8 mouse cellular contexts compared by ENCODE assay signal in genomic region chr12:112671891-112672290, GRCm38 (mm10). TPM values are rescaled to one million over a fixed set of nuclear protein-coding genes. Genes with fewer than 3 reads are reported as not detected.
DNase-seq lines count a peak whose midpoint lies in the region; ATAC-seq and TF ChIP-seq lines count a peak whose summit lies in the region.

No protein-coding gene starts in this region.

- WGBS in forebrain, postnatal 0 days, result 79% methylated on average over 7 of the region's 7 CpGs
- WGBS in midbrain, embryonic 10.5 days, result 84% methylated on average over 7 of the region's 7 CpGs

- intact Hi-C loops in left cerebral cortex, postnatal 14 days (cut with DNase I), result no loop called here

- H3K4me3 ChIP-seq in E14TG2a.4 (replicated peaks; ENCODE audit: low read length), result peak overlapping the region; percentile 37; the same call in 1 of the 2 replicates
- no peak overlapping the region for H3K4me3 ChIP-seq in forebrain, postnatal 0 days (ENCODE audit: low read depth, low read length)
- H3K4me3 ChIP-seq in midbrain, embryonic 10.5 days, result peak overlapping the region; percentile 99

- 0 out of 2 replicates have a peak overlapping the region, but pooled peaks have one; percentile 96 for H3K9ac ChIP-seq in forebrain, postnatal 0 days

- TF ChIP-seq CTCF in E14TG2a.4 (conservative IDR thresholded peaks at IDR 0.05; ENCODE audit: low read length), result peak; percentile 48
- TF ChIP-seq CTCF in forebrain, postnatal 0 days (IDR thresholded peaks at IDR 0.05; ENCODE audit: low read depth), result peak; percentile 38

- 0 out of 2 replicates have a peak, but pooled peaks cover 4% of the 10 kb centered on the region for H3K9me3 ChIP-seq in E14TG2a.4 (ENCODE audit: low read length)
- no peaks in the 10 kb centered on the region for H3K9me3 ChIP-seq in forebrain, postnatal 0 days (ENCODE audit: low read length)
- no peaks in the 10 kb centered on the region for H3K9me3 ChIP-seq in midbrain, embryonic 10.5 days (replicated peaks)

- no peak overlapping the region for H3K27ac ChIP-seq in forebrain, postnatal 0 days (ENCODE audit: low read depth, low read length)
- peak overlapping the region; percentile 99 for H3K27ac ChIP-seq in midbrain, embryonic 10.5 days (replicated peaks)

- peaks cover 42% of the 10 kb centered on the region for H3K36me3 ChIP-seq in E14TG2a.4 (ENCODE audit: insufficient read depth, low read length)
- peaks cover 34% of the 10 kb centered on the region for H3K36me3 ChIP-seq in forebrain, postnatal 0 days (ENCODE audit: insufficient read depth)
- H3K36me3 ChIP-seq in midbrain, embryonic 10.5 days, result peaks cover 55% of the 10 kb centered on the region

- peaks cover 53% of the 10 kb centered on the region for H3K4me1 ChIP-seq in E14TG2a.4 (replicated peaks; ENCODE audit: low read depth, low read length)
- peaks cover 24% of the 10 kb centered on the region for H3K4me1 ChIP-seq in forebrain, postnatal 0 days (ENCODE audit: insufficient read depth)
- H3K4me1 ChIP-seq in midbrain, embryonic 10.5 days, result peaks cover 81% of the 10 kb centered on the region

- peak overlapping the region; percentile 88; the same call in 1 of the 2 replicates for H3K4me2 ChIP-seq in forebrain, postnatal 0 days (ENCODE audit: low read depth)

- peaks cover 23% of the 10 kb centered on the region for H3K27me3 ChIP-seq in E14TG2a.4 (ENCODE audit: insufficient read depth, low read length)
- H3K27me3 ChIP-seq in forebrain, postnatal 0 days (ENCODE audit: insufficient read depth, low read length), result no peaks in the 10 kb centered on the region
- H3K27me3 ChIP-seq in midbrain, embryonic 10.5 days (ENCODE audit: low read depth, poor library complexity, severe bottlenecking), result peaks cover 10% of the 10 kb centered on the region

- no peak for ATAC-seq in forebrain, postnatal 0 days

- peak; percentile 35 for DNase-seq in embryo, embryonic 10 days (ENCODE audit: low spot score)
- DNase-seq in embryo, embryonic 9.5 days (ENCODE audit: extremely low spot score), result no peak
- DNase-seq in forebrain, postnatal 0 days, result no peak
- DNase-seq in midbrain, embryonic 10.5 days (ENCODE audit: low spot score), result peak; percentile 34
- no peak for DNase-seq in gastrocnemius, postnatal 10 days
- DNase-seq in urinary bladder, adult 18-20 months (ENCODE audit: low spot score in 2 of 2), result no peak
- DNase-seq in left cerebral cortex, postnatal 14 days (ENCODE audit: low spot score in 2 of 2), result no peak

RNA-seq across cellular contexts. Expression of gene Akt1, which starts 2.8 kb away (rescaled TPM):
- total RNA-seq in forebrain, postnatal 0 days (2014; rRNA removed), result 213 and 215 TPM in 2 replicates
- polyA plus RNA-seq in forebrain, postnatal 0 days (2015; fragmentation: Nextera tagmentation; extraction: Ambion mirVana), result 117 TPM in 2 replicates
- 44.5 and 46.2 TPM in 2 replicates for polyA plus RNA-seq in midbrain, embryonic 10.5 days (2016; fragmentation: Nextera tagmentation; extraction: Ambion mirVana)
- 100 to 1,000 TPM; 133 to 142 TPM for total RNA-seq in gastrocnemius, postnatal 10 days (2021)
- total RNA-seq in left cerebral cortex, postnatal 14 days (2021), result 100 to 1,000 TPM; 137 to 144 TPM

RNA-seq across cellular contexts. Expression of gene Zbtb42, which starts 6.7 kb away (rescaled TPM):
- total RNA-seq in forebrain, postnatal 0 days (2014; rRNA removed), result 1.0 and 3.5 TPM in 2 replicates
- polyA plus RNA-seq in forebrain, postnatal 0 days (2015; fragmentation: Nextera tagmentation; extraction: Ambion mirVana), result 0.77 and 1.2 TPM in 2 replicates
- polyA plus RNA-seq in midbrain, embryonic 10.5 days (2016; fragmentation: Nextera tagmentation; extraction: Ambion mirVana), result 8.2 and 9.2 TPM in 2 replicates
- total RNA-seq in gastrocnemius, postnatal 10 days (2021), result 1 to 10 TPM; 1.8 to 2.1 TPM
- total RNA-seq in left cerebral cortex, postnatal 14 days (2021), result under 1 TPM; 0.25 to 0.68 TPM

RNA-seq across cellular contexts. Expression of gene Siva1, which starts 27.4 kb away (rescaled TPM):
- total RNA-seq in forebrain, postnatal 0 days (2014; rRNA removed), result 28.0 and 31.4 TPM in 2 replicates
- polyA plus RNA-seq in forebrain, postnatal 0 days (2015; fragmentation: Nextera tagmentation; extraction: Ambion mirVana), result 50.5 and 61.5 TPM in 2 replicates
- 306 and 361 TPM in 2 replicates for polyA plus RNA-seq in midbrain, embryonic 10.5 days (2016; fragmentation: Nextera tagmentation; extraction: Ambion mirVana)
- total RNA-seq in gastrocnemius, postnatal 10 days (2021), result 10 to 100 TPM; 27.2 to 28.1 TPM
- 10 to 100 TPM; 14.5 to 16.8 TPM for total RNA-seq in left cerebral cortex, postnatal 14 days (2021)

RNA-seq across cellular contexts. Expression of gene Cep170b, which starts 48.4 kb away (rescaled TPM):
- total RNA-seq in forebrain, postnatal 0 days (2014; rRNA removed), result 67.0 and 86.7 TPM in 2 replicates
- 22.4 and 31.6 TPM in 2 replicates for polyA plus RNA-seq in forebrain, postnatal 0 days (2015; fragmentation: Nextera tagmentation; extraction: Ambion mirVana)
- polyA plus RNA-seq in midbrain, embryonic 10.5 days (2016; fragmentation: Nextera tagmentation; extraction: Ambion mirVana), result 3.3 and 4.3 TPM in 2 replicates
- 10 to 100 TPM; 11.2 to 12.6 TPM for total RNA-seq in gastrocnemius, postnatal 10 days (2021)
- 100 to 1,000 TPM; 223 to 225 TPM for total RNA-seq in left cerebral cortex, postnatal 14 days (2021)

RNA-seq across cellular contexts. Expression of gene Adssl1, which starts 52.0 kb away (rescaled TPM):
- total RNA-seq in forebrain, postnatal 0 days (2014; rRNA removed), result 1.8 and 2.2 TPM in 2 replicates
- polyA plus RNA-seq in forebrain, postnatal 0 days (2015; fragmentation: Nextera tagmentation; extraction: Ambion mirVana), result 3.4 and 4.7 TPM in 2 replicates
- polyA plus RNA-seq in midbrain, embryonic 10.5 days (2016; fragmentation: Nextera tagmentation; extraction: Ambion mirVana), result 2.9 and 3.4 TPM in 2 replicates
- 100 to 1,000 TPM; 340 to 358 TPM for total RNA-seq in gastrocnemius, postnatal 10 days (2021)
- total RNA-seq in left cerebral cortex, postnatal 14 days (2021), result 1 to 10 TPM; 6.5 to 8.4 TPM

Comparison
In these comparisons a context has a peak if more than half of its experiments do, and no peak if none do; other contexts are left out.
1. DNase-seq: peak in embryo, embryonic 10 days (single experiment) and midbrain, embryonic 10.5 days (single experiment); none in embryo, embryonic 9.5 days (single experiment), forebrain, postnatal 0 days (single experiment), gastrocnemius, postnatal 10 days (single experiment), urinary bladder, adult 18-20 months (0 of 2) and left cerebral cortex, postnatal 14 days (0 of 2).